Mouse (Mus musculus) bone marrow macrophage, adult 2 months (primary cell): ENCODE measurements around the gene Fmo2. TPM values are rescaled to one million over a fixed set of nuclear protein-coding genes. Genes with fewer than 3 reads are reported as not detected.

Experiments
- H3K27ac ChIP-seq: 2 replicates; pipeline ENCODE4 v1.5.1; 2012; ENCODE audit warnings: low read depth, low read length; ENCODE audit not compliant: insufficient read depth
- H3K4me1 ChIP-seq: 2 replicates; pipeline ENCODE4 v1.6.1; 2012; ENCODE audit warnings: low read length; ENCODE audit not compliant: control insufficient read depth, insufficient read depth
- H3K4me3 ChIP-seq: 2 replicates; pipeline ENCODE4 v1.5.1; 2012; ENCODE audit warnings: mild to moderate bottlenecking, low read length, moderate library complexity; ENCODE audit not compliant: insufficient read depth
- CTCF ChIP-seq: IDR thresholded peaks from 2 replicates; pipeline ENCODE4 v1.5.1; 2012; ENCODE audit warnings: low read depth, mild to moderate bottlenecking, low read length, moderate library complexity
- POLR2A ChIP-seq: IDR thresholded peaks from 2 replicates; pipeline ENCODE4 v1.6.1; 2012; ENCODE audit warnings: mild to moderate bottlenecking, low read depth, low read length, borderline replicate concordance
- polyA plus RNA-seq: library from polyadenylated mRNA; stranded (reverse); fragments of >200 nt; gene quantifications from 2 replicates; pipeline ENCODE4 v1.2.4, GENCODE M21; 2012; ENCODE audit not compliant: missing spikeins, insufficient read depth, insufficient read length

Gene Fmo2
- polyA plus RNA-seq, 1 experiment: not detected

DNA sequence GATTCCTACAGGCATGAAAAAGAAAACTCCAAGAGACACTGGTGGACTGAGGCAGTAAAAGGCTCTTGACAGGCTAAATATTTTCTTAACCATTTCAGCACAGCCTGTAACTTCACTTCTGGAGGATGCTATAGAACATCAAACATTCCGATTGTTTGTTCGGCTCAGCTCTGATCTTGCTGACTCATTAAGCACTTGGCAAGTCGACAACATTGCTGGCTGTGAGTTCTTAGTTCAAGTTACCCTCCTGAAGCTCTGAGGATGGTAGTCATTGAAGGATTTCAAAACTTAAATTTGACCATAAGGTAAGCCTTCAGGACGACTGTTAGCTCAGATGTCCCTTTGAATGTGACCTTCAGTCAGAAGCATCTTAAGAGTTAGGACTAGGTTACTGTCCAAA lies 31.1 kb downstream of the Fmo2 start:
- no peak for TF ChIP-seq POLR2A
- no peak for TF ChIP-seq CTCF
- no peak overlapping the region for H3K27ac ChIP-seq
- no peak overlapping the region for H3K4me3 ChIP-seq
- H3K4me1 ChIP-seq: no peaks in the 10 kb centered on the region

DNA sequence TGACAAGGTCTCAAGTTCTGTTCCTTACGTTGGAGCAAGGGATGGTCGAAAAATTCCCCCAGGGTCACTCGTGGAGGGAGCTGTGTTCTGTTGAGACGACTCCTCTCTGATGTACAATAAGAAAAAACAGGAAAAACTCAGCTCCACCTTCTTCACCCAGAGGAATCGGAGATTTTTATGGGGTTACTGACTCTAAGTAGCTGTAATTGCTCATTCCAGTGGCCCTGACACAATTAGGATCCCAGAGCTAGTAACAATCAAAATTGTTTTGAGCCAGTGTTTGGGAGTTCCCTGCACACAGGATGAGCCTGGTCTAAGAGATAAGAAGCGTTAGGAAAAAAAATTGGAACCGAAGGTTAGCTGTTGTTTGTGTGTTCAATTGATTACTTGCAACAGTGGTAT lies 32.2 kb downstream of the Fmo2 start, which contains the start of gene Fmo1:
Gene Fmo1, minus strand, starts transcription at position 331 of the 402 bp plus-strand sequence.
- TF ChIP-seq CTCF (no peak), POLR2A (no peak)
- Histone ChIP-seq H3K4me1 (no peaks in the 10 kb centered on the region), H3K4me3 (no peak within 1 kb of the TSS), H3K27ac (no peak within 1 kb of the TSS)

DNA sequence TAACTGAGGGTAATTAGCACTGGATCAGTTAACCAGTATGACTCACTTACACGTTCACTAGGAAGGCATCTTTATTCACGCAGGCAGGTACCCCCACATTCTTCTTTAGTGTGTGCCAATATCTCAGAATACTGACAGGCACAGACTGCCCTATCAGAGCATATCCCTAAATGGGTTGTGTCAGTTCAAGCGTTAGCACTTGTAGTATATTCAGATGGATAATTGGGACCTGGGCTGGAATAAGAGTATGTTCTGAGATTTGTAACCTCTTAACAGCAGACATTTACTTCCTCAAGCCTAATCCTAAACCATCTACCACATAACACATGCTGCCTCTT lies 33.1 kb downstream of the Fmo2 start:
- Histone ChIP-seq H3K4me1 (no peaks in the 10 kb centered on the region), H3K27ac (no peak overlapping the region)

DNA sequence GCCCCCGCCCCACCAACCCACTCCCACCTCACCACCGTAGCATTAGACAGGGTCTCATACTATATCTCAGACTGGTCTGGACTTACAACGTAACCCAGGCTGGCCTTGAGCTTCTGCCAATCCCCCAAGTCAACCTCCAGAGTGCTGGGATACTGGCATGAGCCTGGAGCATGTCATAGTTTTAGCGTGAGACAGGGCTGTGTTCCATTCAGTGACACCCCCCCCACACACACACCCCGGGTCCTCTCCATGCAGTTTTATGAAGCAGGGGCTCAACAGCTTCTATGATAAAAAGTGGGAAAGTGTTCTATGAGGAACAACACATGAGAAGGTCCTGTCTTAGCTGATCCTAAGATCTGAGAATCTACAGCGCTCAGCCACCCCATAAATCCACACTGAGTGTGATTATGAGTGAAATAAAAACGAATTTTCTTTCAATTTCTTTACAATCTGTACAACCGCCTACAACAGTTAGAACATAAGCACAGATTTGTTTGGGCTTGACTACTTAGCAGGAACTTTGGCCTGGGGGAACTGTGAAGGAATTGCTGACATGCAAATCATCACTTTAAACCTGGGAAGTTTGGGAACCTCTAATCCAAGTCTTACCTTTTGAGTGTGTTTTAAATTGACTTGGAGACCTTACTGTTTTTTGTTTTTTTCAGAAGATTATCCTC lies 33.6 kb downstream of the Fmo2 start:
- no peak overlapping the region for H3K27ac ChIP-seq

More for the DNA sequence above, 33.1 kb downstream of the Fmo2 start:
- no peak overlapping the region for H3K4me3 ChIP-seq
- TF ChIP-seq POLR2A: no peak

DNA sequence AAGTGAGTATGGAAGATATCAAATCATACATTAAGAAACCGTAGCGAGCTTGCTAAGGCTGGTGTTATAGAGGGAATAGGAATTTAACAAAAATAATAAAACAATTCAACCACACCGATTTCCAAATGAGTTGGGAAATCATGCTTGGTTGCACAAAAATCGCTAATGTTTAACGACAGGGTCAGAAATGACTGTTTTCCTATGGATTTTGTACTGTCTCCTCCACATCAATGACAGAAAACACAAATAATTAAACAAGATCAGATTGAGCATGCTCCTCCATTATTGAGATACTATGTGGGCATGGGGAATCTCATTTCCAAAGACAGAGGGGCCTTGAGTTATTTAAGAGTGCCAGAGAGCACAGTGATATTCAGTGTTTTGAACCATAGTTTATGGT lies 34.2 kb downstream of the Fmo2 start:
- TF ChIP-seq CTCF (no peak), POLR2A (no peak)
- Histone ChIP-seq H3K27ac (no peak overlapping the region), H3K4me3 (no peak overlapping the region), H3K4me1 (no peaks in the 10 kb centered on the region)

More for the DNA sequence above, 33.6 kb downstream of the Fmo2 start:
- H3K4me1 ChIP-seq: no peaks in the 10 kb centered on the region
- TF ChIP-seq CTCF (no peak), POLR2A (no peak)
- no peak overlapping the region for H3K4me3 ChIP-seq

DNA sequence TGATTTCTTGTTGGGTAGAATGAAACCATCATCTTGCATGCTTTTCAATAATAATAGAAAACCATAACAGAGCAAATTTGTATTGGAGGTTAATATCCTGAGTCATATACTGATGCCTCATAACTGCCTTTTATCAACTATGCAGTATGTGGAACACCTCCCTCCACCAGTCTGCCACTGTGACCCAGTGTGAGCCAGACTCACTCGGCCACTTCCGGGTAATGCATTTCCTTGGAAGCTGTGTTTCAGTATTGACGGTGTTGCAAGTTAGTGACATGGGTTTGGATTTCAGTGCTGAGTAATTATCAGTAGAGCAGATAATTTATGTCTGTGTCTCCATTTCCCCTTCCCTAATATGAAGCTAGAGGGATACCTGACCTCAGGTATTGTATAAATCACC lies 34.9 kb downstream of the Fmo2 start:
- Histone ChIP-seq H3K4me1 (no peaks in the 10 kb centered on the region), H3K27ac (no peak overlapping the region), H3K4me3 (no peak overlapping the region)
- no peak for TF ChIP-seq POLR2A
- TF ChIP-seq CTCF: no peak

DNA sequence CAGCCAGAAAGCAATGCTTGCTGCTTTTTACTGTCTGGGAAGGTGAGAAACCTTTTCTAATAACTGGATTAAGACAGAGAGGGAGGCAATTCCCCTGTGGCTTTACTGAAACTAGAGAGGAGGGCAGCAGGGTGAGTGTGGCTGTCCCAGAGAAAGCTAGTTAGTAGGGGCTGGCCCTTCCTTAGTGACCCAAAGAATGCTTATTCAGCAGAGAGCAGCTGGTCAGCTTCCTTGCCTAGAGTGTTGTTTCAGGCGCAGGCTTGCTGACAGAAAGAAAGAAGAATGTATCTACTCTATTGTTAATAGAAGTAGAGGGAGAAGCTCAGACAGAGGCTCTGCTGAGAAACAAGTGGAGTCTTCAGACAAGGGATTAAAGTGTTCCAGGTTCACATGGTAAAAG lies 36.2 kb downstream of the Fmo2 start:
- no peak overlapping the region for H3K4me3 ChIP-seq
- H3K4me1 ChIP-seq: no peaks in the 10 kb centered on the region
- no peak overlapping the region for H3K27ac ChIP-seq
- TF ChIP-seq POLR2A (no peak), CTCF (no peak)

DNA sequence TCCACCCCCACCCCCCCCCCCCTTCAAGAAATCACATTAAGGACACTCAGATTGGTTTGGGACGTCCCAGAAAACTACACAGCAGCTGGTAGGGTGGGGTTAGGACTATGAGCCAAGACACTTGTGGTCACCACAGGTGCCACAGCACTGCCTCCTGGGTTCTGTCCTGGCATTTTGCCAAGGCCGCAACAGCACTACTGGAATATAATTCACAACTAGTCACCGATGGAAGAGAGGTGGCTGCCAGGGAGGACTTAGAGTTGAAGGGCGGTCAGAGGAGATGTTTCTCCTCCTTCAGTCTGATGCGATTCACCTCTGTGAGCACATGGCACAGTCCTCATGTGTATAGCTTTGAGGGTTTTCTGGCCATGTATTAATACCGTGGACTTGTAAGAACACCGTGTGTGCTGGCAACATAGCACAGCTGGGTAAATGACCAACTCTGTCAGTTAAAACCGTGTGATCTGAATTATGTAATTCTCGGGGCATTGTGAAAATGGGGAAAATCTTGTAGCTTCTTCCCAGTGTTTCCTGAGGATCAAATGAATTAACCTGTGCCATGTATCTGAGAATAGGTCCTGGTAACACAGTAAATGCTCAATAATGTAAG lies 38.4 kb downstream of the Fmo2 start:
- no peak overlapping the region for H3K4me3 ChIP-seq
- H3K4me1 ChIP-seq: no peaks in the 10 kb centered on the region
- H3K27ac ChIP-seq: no peak overlapping the region
- TF ChIP-seq CTCF (no peak), POLR2A (no peak)

DNA sequence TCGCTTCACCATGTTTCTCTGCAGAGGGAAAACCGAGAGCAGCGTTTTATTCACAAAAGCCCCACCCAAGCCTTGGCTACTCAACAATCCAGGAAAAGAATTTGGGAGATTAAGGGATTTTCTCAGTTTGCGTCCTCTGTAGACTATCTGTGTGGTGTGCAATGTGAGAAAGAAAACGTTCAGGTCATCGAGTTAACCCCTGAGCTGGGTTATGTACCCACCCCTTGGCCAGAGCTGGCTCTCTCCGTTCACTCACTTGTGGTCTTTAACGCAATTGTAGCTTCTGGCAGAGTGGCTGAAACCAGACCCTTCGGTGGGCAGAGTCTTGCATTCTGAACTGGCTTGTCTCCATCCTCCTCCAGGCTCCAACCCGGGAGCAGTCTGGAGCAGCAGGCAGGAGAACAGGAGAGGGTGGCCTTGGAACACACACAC lies 39.0 kb downstream of the Fmo2 start:
- H3K27ac ChIP-seq: no peak overlapping the region
- TF ChIP-seq CTCF (no peak), POLR2A (no peak)
- no peaks in the 10 kb centered on the region for H3K4me1 ChIP-seq
- H3K4me3 ChIP-seq: no peak overlapping the region

DNA sequence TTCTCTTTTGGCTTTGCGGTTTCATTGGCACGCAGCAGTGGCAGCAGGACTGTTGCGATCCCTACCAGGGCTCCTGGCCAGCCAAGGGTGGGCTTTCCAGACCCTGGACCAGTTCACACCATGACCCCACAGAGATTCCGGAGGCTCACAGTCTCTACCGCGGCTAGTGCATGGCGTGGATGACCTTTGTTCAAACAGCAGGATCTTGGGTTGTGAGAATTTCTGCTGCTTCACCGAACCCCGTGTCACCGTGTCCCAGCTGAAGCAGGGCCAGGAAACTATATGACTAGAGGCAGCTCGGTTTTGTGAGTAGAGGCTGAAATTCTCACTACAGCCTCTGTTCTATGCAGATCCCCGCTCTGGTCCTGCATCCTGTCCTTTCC lies 39.8 kb downstream of the Fmo2 start:
- Histone ChIP-seq H3K4me1 (no peaks in the 10 kb centered on the region), H3K27ac (no peak overlapping the region), H3K4me3 (no peak overlapping the region)
- TF ChIP-seq POLR2A: no peak
- no peak for TF ChIP-seq CTCF
